Mouse (Mus musculus) liver, postnatal 0 days (tissue): ENCODE results near the gene Egflam. TPM values are rescaled to one million over a fixed set of nuclear protein-coding genes. Genes with fewer than 3 reads are reported as not detected.

Source experiments
- ATAC-seq: fragments of 200-750 bp; cut with Nextera tagmentation; 2 replicates; pipeline ENCODE4 v1.8.0; 2017; ENCODE audit warnings: mild to moderate bottlenecking, moderate library complexity
- DNase-seq: peaks from one replicate; pipeline ENCODE4 v3.0.0-alpha.2; 2016
- H3K27ac ChIP-seq: fragments of 300-500 bp; sonication (generic); 2 replicates; pipeline ENCODE4 v1.5.1; 2014; ENCODE audit warnings: antibody characterized with exemption, moderate library complexity, mild to moderate bottlenecking, low read depth
- H3K27me3 ChIP-seq: fragments of 300-500 bp; sonication (generic); 2 replicates; pipeline ENCODE4 v1.6.1; 2014; ENCODE audit warnings: low read length, control low read depth, mixed read lengths; ENCODE audit not compliant: insufficient read depth
- H3K36me3 ChIP-seq: fragments of 300-500 bp; sonication (generic); replicated peaks from 2 replicates; pipeline ENCODE4 v1.6.1; 2014; ENCODE audit warnings: mild to moderate bottlenecking, control low read depth, low read length, moderate library complexity, mixed read lengths; ENCODE audit not compliant: insufficient read depth
- H3K4me1 ChIP-seq: fragments of 300-500 bp; sonication (generic); 2 replicates; pipeline ENCODE4 v1.6.1; 2014; ENCODE audit warnings: antibody characterized with exemption, mild to moderate bottlenecking, control low read depth; ENCODE audit not compliant: insufficient read depth
- H3K4me2 ChIP-seq: fragments of 300-500 bp; sonication (generic); 2 replicates; pipeline ENCODE4 v1.6.1; 2014; ENCODE audit warnings: low read depth, mild to moderate bottlenecking, low read length, moderate library complexity, mixed read lengths
- H3K4me3 ChIP-seq: fragments of 300-500 bp; sonication (generic); 2 replicates; pipeline ENCODE4 v1.5.1; 2014; ENCODE audit warnings: low read depth, low read length
- H3K9ac ChIP-seq: fragments of 300-500 bp; sonication (generic); replicated peaks from 2 replicates; pipeline ENCODE4 v1.6.1; 2014; ENCODE audit warnings: mild to moderate bottlenecking, moderate library complexity
- H3K9me3 ChIP-seq: fragments of 300-500 bp; sonication (generic); 2 replicates; pipeline ENCODE4 v1.6.1; 2016; ENCODE audit warnings: mild to moderate bottlenecking, control low read depth, low read length, mixed read lengths
- CTCF ChIP-seq: sonication (generic); IDR thresholded peaks from 2 replicates; pipeline ENCODE4 v1.5.1; 2016; ENCODE audit warnings: antibody characterized with exemption, low read depth
- EP300 ChIP-seq: IDR thresholded peaks from 2 replicates; pipeline ENCODE4 v1.6.1; 2016; ENCODE audit warnings: antibody characterized with exemption, low read depth, mild to moderate bottlenecking
- WGBS: fragments of 180-500 bp; shearing (Covaris S2); extraction: QIAGEN DNeasy Blood & Tissue Kit; methylation state at CpG from one replicate; pipeline ENCODE4 v1.1.7; 2014; ENCODE audit not compliant: insufficient replicate concordance; 5-methylcytosine and 5-hydroxymethylcytosine counted together
- polyA plus RNA-seq: library from polyadenylated mRNA; unstranded; fragments of >200 nt; fragmentation: Nextera tagmentation; extraction: Ambion mirVana; gene quantifications from 2 replicates; pipeline ENCODE4 v1.2.1, GENCODE M21; 2015

The Egflam gene
- polyA plus RNA-seq, 1 experiment from 2014 or later = 0.53 TPM

- DNase-seq (peak; percentile 61), ATAC-seq (peak; percentile 85)
- no peak overlapping the region for H3K4me3 ChIP-seq
- H3K9me3 ChIP-seq = no peaks in the 10 kb centered on the region
- TF ChIP-seq EP300 (peak; percentile 57), CTCF (no peak)
- no peaks in the 10 kb centered on the region for H3K27me3 ChIP-seq
- H3K4me1 ChIP-seq = 0 out of 2 replicates have a peak, but pooled peaks cover 2% of the 10 kb centered on the region
- 0 out of 2 replicates have a peak overlapping the region, but pooled peaks have one; percentile 13 for H3K4me2 ChIP-seq
- H3K27ac ChIP-seq = peak overlapping the region; percentile 89
- H3K9ac ChIP-seq = no peak overlapping the region
- WGBS = 54% methylated on average over 10 of the region's 10 CpGs
- H3K36me3 ChIP-seq = peaks cover 18% of the 10 kb centered on the region
Measured at GRCm38 (mm10) chr15:7167238-7167905, 230.8 kb downstream of the Egflam start.

DNA sequence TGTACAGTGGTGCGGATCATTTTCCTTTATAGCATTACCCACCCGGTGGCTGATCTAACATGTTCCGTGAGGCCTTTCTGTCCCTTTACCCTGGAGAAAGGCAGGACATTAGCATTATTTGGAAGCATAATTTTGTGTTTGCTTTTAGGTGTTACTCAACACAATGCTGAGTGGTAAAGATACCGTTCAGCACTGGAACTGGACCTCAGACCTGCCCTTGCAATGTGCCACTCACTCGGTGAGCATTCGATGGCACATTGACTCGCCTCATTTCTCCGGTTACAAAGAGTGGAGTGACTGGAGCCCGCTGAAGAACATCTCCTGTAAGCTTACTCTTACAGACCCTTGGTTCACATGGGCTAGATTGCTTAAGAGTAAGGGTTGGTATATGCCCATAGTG, 231.5 kb downstream of the Egflam start:
- Histone ChIP-seq H3K27me3 (no peaks in the 10 kb centered on the region), H3K9ac (no peak overlapping the region), H3K36me3 (peaks cover 18% of the 10 kb centered on the region), H3K4me3 (no peak overlapping the region), H3K9me3 (no peaks in the 10 kb centered on the region), H3K27ac (peak overlapping the region; percentile 89), H3K4me2 (no peak overlapping the region), H3K4me1 (0 out of 2 replicates have a peak, but pooled peaks cover 2% of the 10 kb centered on the region)
- ATAC-seq (peak; percentile 61), DNase-seq (no peak)
- TF ChIP-seq EP300 (no peak), CTCF (no peak)
- 62% methylated on average over 9 of the region's 9 CpGs for WGBS

GRCm38 (mm10) chr15:7163851-7164250, 234.3 kb downstream of the Egflam start:
- WGBS = 68% methylated on average over 6 of the region's 6 CpGs
- DNase-seq = no peak
- TF ChIP-seq CTCF (no peak), EP300 (no peak)
- Histone ChIP-seq H3K27ac (no peak overlapping the region), H3K27me3 (no peaks in the 10 kb centered on the region), H3K4me2 (no peak overlapping the region), H3K9me3 (no peaks in the 10 kb centered on the region), H3K4me1 (peaks cover 6% of the 10 kb centered on the region; the same call in 1 of the 2 replicates), H3K9ac (no peak overlapping the region), H3K36me3 (peaks cover 15% of the 10 kb centered on the region), H3K4me3 (no peak overlapping the region)
- ATAC-seq = no peak

DNA sequence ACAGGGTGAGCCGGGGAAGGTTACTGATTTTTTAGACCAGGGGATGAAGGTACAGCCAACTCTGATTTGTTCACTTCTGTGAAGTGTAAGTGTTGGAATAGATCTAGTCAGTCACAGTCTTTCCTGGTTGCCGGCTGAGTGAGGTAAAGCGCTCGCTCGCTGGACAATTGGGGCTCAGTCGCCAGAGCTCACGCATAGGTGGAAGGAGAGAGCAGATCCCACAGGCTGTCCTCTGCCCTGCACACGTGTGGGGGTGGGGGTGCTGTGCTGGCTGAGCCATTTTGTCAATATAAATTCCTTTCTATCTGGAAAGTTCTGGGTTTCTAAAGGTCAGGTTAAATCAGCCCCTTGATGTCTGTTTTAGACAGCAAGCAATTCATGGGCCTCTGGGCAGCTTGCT, 237.9 kb downstream of the Egflam start:
- no peaks in the 10 kb centered on the region for H3K27me3 ChIP-seq
- H3K4me2 ChIP-seq = no peak overlapping the region
- H3K27ac ChIP-seq = peak overlapping the region; percentile 92
- peak overlapping the region; percentile 21; the same call in 1 of the 2 replicates for H3K9ac ChIP-seq
- WGBS = 68% methylated on average over 8 of the region's 8 CpGs
- H3K4me3 ChIP-seq = no peak overlapping the region
- DNase-seq = peak; percentile 55
- ATAC-seq = peak; percentile 77
- H3K4me1 ChIP-seq = peaks cover 3% of the 10 kb centered on the region; the same call in 1 of the 2 replicates
- H3K9me3 ChIP-seq = no peaks in the 10 kb centered on the region
- peaks cover 34% of the 10 kb centered on the region for H3K36me3 ChIP-seq
- TF ChIP-seq CTCF = no peak
- no peak for TF ChIP-seq EP300

- ATAC-seq = peak; percentile 97
- no peak overlapping the region for H3K4me2 ChIP-seq
- no peaks in the 10 kb centered on the region for H3K9me3 ChIP-seq
- peaks cover 34% of the 10 kb centered on the region for H3K36me3 ChIP-seq
- H3K27me3 ChIP-seq = no peaks in the 10 kb centered on the region
- H3K9ac ChIP-seq = 0 out of 2 replicates have a peak overlapping the region, but pooled peaks have one; percentile 21
- TF ChIP-seq EP300 (peak; percentile 56; the same call in 1 of the 2 replicates), CTCF (no peak)
- no peak overlapping the region for H3K4me3 ChIP-seq
- peaks cover 3% of the 10 kb centered on the region; the same call in 1 of the 2 replicates for H3K4me1 ChIP-seq
- peak overlapping the region; percentile 92 for H3K27ac ChIP-seq
- DNase-seq = peak; percentile 62
- WGBS = 60% methylated on average over 9 of the region's 9 CpGs
Measured at GRCm38 (mm10) chr15:7159869-7160268, 238.3 kb downstream of the Egflam start.

DNA sequence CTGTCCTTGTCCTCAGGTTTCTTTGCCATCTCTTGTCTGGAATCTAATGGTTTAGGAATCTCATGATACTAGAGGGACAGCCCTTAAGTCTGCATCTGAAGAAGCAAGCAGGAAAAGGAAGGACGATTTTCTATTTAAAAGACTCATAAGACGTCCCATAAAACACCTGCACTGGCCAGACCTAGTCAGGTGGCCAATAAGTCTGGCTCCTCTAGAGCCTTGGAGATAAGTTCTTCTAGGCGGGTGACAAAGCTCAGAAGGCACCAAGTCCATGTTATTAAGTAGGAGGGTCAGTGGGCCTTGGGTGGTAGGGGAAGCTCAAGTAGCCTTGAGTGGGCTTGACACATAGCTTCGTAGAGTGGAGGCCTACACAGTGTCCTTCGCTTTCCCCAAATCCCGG, 240.5 kb downstream of the Egflam start:
- no peak overlapping the region for H3K9ac ChIP-seq
- TF ChIP-seq EP300 = no peak
- TF ChIP-seq CTCF = no peak
- H3K9me3 ChIP-seq = no peaks in the 10 kb centered on the region
- H3K36me3 ChIP-seq = peaks cover 25% of the 10 kb centered on the region
- no peak overlapping the region for H3K4me3 ChIP-seq
- 82% methylated on average over 6 of the region's 6 CpGs for WGBS
- DNase-seq = no peak
- H3K27ac ChIP-seq = no peak overlapping the region
- no peak for ATAC-seq
- no peaks in the 10 kb centered on the region for H3K27me3 ChIP-seq
- peaks cover 9% of the 10 kb centered on the region for H3K4me1 ChIP-seq
- no peak overlapping the region for H3K4me2 ChIP-seq
